Mouse (Mus musculus): ENCODE measurements at regions not wholly inside any gene's neighbourhood (a gene's known extent, or its start where the extent isn't known, plus 50 kb on each side); places are given as distances from the start of the nearest gene placed in this dataset.

- TF ChIP-seq CTCF (IDR thresholded peaks at IDR 0.05; ENCODE audit: extremely low read depth, insufficient read length, insufficient replicate concordance, low read depth, low read length) (no peak), POLR2A (IDR thresholded peaks at IDR 0.05; ENCODE audit: low read depth, low read length) (no peak)
Observed at GRCm38 (mm10) chr9:50068576-50068975, 269.9 kb upstream of the Ncam1 start.

Data from small intestine, adult 2 months (tissue).